Mouse (Mus musculus) hindbrain, embryonic 12.5 days (tissue): ENCODE measurements at regions not wholly inside any gene's neighbourhood (a gene's known extent, or its start where the extent isn't known, plus 50 kb on each side); places are given as distances from the start of the nearest gene placed in this dataset.

Source experiments
- ATAC-seq: fragments of 200-750 bp; cut with Nextera tagmentation; 2 replicates; pipeline ENCODE4 v1.8.0; 2017; ENCODE audit warnings: moderate TSS enrichment; ENCODE audit not compliant: low FRiP score
- H3K27ac ChIP-seq: fragments of 300-500 bp; sonication (generic); 2 replicates; pipeline ENCODE4 v1.5.1; 2016; ENCODE audit warnings: mild to moderate bottlenecking
- H3K27me3 ChIP-seq: fragments of 300-500 bp; sonication (generic); 2 replicates; pipeline ENCODE4 v1.6.1; 2016; ENCODE audit warnings: mild to moderate bottlenecking
- H3K36me3 ChIP-seq: fragments of 300-500 bp; sonication (generic); 2 replicates; pipeline ENCODE4 v1.6.1; 2016; ENCODE audit warnings: mild to moderate bottlenecking
- H3K4me1 ChIP-seq: fragments of 300-500 bp; sonication (generic); 2 replicates; pipeline ENCODE4 v1.6.1; 2016
- H3K4me2 ChIP-seq: fragments of 300-500 bp; sonication (generic); replicated peaks from 2 replicates; pipeline ENCODE4 v1.6.1; 2016; ENCODE audit warnings: mild to moderate bottlenecking
- H3K4me3 ChIP-seq: fragments of 300-500 bp; sonication (generic); 2 replicates; pipeline ENCODE4 v1.5.1; 2016; ENCODE audit warnings: mild to moderate bottlenecking
- H3K9ac ChIP-seq: fragments of 300-500 bp; sonication (generic); 2 replicates; pipeline ENCODE4 v1.6.1; 2016; ENCODE audit warnings: mild to moderate bottlenecking, moderate library complexity
- H3K9me3 ChIP-seq: fragments of 300-500 bp; sonication (generic); replicated peaks from 2 replicates; pipeline ENCODE4 v1.6.1; 2016; ENCODE audit warnings: mild to moderate bottlenecking
- WGBS: fragments of 180-500 bp; shearing (Covaris S2); methylation state at CpG from one replicate; pipeline ENCODE4 v1.1.7; 2016; 5-methylcytosine and 5-hydroxymethylcytosine counted together

DNA sequence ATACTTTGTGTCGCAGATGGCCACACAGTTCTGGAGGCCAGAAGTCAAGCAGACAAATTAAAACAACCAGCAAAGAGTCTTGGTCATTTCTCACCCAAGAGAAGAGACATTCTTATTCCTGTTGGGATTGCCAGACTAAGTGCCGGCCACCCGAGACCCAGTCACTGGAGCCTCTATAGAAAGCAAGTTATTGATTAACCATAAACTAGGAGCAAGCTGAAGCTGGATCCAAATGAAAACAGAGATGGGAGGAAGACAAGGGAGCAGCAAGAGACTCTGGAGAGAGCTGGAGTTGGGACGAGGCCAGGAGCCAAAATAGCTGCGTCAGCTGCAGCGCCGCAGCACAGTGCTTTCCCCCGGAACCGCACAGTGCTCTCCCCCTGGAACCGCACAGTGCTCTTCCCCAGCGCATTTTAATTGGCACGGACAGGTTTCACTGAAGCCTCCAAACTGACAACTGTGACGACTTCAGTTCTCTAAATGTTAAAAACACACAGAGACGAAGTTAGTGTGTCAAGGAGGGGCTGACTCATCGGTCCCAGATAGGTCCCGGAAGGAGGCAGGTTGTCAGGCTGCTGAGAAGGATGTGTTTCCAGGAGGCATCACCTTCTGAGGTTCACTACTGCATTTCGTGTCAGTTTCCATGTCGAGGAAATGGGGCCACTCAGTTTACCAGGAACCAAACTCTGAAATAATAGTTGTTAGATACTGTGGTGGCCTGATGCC lies 350.6 kb upstream of the Trpc7 start:
- Histone ChIP-seq H3K4me1 (peaks cover 4% of the 10 kb centered on the region), H3K4me3 (no peak overlapping the region), H3K27me3 (no peaks in the 10 kb centered on the region), H3K9ac (no peak overlapping the region), H3K36me3 (no peaks in the 10 kb centered on the region), H3K4me2 (no peak overlapping the region), H3K27ac (no peak overlapping the region), H3K9me3 (no peaks in the 10 kb centered on the region)
- no peak for ATAC-seq
- 62% methylated on average over 18 of the region's 18 CpGs for WGBS

GRCm38 (mm10) chr13:57236917-57237316 lies 341.1 kb upstream of the Trpc7 start:
- WGBS: 38% methylated on average over 4 of the region's 4 CpGs

GRCm38 (mm10) chr13:57236211-57236610 lies 340.4 kb upstream of the Trpc7 start:
- Histone ChIP-seq H3K9me3 (no peaks in the 10 kb centered on the region), H3K27me3 (no peaks in the 10 kb centered on the region), H3K36me3 (no peaks in the 10 kb centered on the region), H3K9ac (no peak overlapping the region), H3K27ac (no peak overlapping the region), H3K4me1 (peaks cover 5% of the 10 kb centered on the region; the same call in 1 of the 2 replicates), H3K4me3 (no peak overlapping the region), H3K4me2 (no peak overlapping the region)
- 81% methylated on average over 5 of the region's 5 CpGs for WGBS
- ATAC-seq: no peak

More at GRCm38 (mm10) chr13:57236917-57237316, 341.1 kb upstream of the Trpc7 start:
- Histone ChIP-seq H3K27ac (no peak overlapping the region), H3K4me1 (peaks cover 5% of the 10 kb centered on the region; the same call in 1 of the 2 replicates), H3K9ac (no peak overlapping the region), H3K4me2 (no peak overlapping the region), H3K9me3 (no peaks in the 10 kb centered on the region), H3K4me3 (no peak overlapping the region), H3K27me3 (no peaks in the 10 kb centered on the region), H3K36me3 (no peaks in the 10 kb centered on the region)
- ATAC-seq: no peak

DNA sequence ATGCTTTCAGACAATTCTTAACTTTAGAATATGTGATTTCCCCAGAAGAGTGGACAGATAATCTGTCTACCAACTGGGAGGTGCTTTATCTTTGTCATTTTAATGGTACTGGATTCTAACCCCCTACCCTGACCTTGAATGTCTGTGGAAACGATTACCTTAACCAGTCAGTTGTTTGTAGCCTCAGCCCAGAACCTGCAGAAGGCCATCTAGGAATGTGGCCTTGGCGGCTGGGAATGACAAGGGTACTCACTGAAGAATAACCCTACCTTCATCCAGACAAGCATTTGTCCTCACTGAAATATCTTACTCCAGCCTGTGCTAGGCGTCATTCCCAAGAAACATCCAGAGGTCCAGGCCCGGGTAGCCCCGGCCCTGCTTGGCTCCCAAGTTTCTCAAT lies 337.1 kb upstream of the Trpc7 start:
- Histone ChIP-seq H3K36me3 (no peaks in the 10 kb centered on the region), H3K27ac (no peak overlapping the region), H3K4me1 (peaks cover 7% of the 10 kb centered on the region; the same call in 1 of the 2 replicates), H3K9me3 (no peaks in the 10 kb centered on the region), H3K27me3 (no peaks in the 10 kb centered on the region), H3K9ac (no peak overlapping the region), H3K4me3 (no peak overlapping the region), H3K4me2 (no peak overlapping the region)
- no peak for ATAC-seq
- 90% methylated on average over 5 of the region's 5 CpGs for WGBS

DNA sequence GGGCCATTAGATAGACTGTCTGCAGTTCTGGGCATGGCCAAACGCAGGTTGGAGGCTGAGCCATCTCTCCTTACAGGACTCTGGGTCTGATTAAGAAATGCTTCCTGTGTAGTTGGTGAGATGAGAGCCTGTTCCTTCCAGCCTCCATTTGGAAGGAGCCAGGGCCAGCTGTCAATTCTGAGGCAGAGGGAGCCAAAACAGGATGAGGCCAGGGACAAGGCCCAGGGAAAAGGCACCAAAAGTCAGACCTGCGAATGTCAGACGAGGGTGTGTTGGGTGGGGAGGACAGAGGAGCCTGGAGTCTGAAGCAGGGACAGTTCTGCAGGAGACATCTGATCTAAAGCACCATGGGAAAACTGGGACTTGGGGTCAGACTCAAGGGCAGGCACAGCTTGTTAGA lies 335.9 kb upstream of the Trpc7 start:
- Histone ChIP-seq H3K9ac (no peak overlapping the region), H3K27me3 (no peaks in the 10 kb centered on the region), H3K4me2 (no peak overlapping the region), H3K4me1 (peaks cover 3% of the 10 kb centered on the region; the same call in 1 of the 2 replicates), H3K36me3 (no peaks in the 10 kb centered on the region), H3K4me3 (no peak overlapping the region), H3K27ac (no peak overlapping the region), H3K9me3 (no peaks in the 10 kb centered on the region)
- no peak for ATAC-seq
- 69% methylated on average over 3 of the region's 3 CpGs for WGBS

GRCm38 (mm10) chr13:57230253-57230652 lies 334.5 kb upstream of the Trpc7 start:
- 59% methylated on average over 4 of the region's 4 CpGs for WGBS
- ATAC-seq: no peak
- H3K4me3 ChIP-seq: no peak overlapping the region
- H3K9ac ChIP-seq: no peak overlapping the region
- H3K36me3 ChIP-seq: no peaks in the 10 kb centered on the region
- H3K4me2 ChIP-seq: no peak overlapping the region
- no peaks in the 10 kb centered on the region for H3K27me3 ChIP-seq
- H3K9me3 ChIP-seq: no peaks in the 10 kb centered on the region
- no peak overlapping the region for H3K27ac ChIP-seq
- 0 out of 2 replicates have a peak, but pooled peaks cover 3% of the 10 kb centered on the region for H3K4me1 ChIP-seq

- no peak for ATAC-seq
- Histone ChIP-seq H3K4me2 (no peak overlapping the region), H3K27ac (no peak overlapping the region), H3K4me1 (peaks cover 8% of the 10 kb centered on the region), H3K27me3 (no peaks in the 10 kb centered on the region), H3K9me3 (no peaks in the 10 kb centered on the region), H3K9ac (no peak overlapping the region), H3K36me3 (no peaks in the 10 kb centered on the region), H3K4me3 (no peak overlapping the region)
- WGBS: 65% methylated on average over 8 of the region's 8 CpGs
Observed at GRCm38 (mm10) chr13:57221092-57221491, 325.3 kb upstream of the Trpc7 start.

GRCm38 (mm10) chr13:57216161-57216560 lies 320.4 kb upstream of the Trpc7 start:
- no peak for ATAC-seq
- no peak overlapping the region for H3K4me3 ChIP-seq
- no peaks in the 10 kb centered on the region for H3K36me3 ChIP-seq
- no peak overlapping the region for H3K9ac ChIP-seq
- H3K27ac ChIP-seq: no peak overlapping the region
- H3K9me3 ChIP-seq: no peaks in the 10 kb centered on the region
- H3K4me1 ChIP-seq: peaks cover 13% of the 10 kb centered on the region
- no peak overlapping the region for H3K4me2 ChIP-seq
- 12% methylated on average over 7 of the region's 7 CpGs for WGBS
- 0 out of 2 replicates have a peak, but pooled peaks cover 3% of the 10 kb centered on the region for H3K27me3 ChIP-seq

DNA sequence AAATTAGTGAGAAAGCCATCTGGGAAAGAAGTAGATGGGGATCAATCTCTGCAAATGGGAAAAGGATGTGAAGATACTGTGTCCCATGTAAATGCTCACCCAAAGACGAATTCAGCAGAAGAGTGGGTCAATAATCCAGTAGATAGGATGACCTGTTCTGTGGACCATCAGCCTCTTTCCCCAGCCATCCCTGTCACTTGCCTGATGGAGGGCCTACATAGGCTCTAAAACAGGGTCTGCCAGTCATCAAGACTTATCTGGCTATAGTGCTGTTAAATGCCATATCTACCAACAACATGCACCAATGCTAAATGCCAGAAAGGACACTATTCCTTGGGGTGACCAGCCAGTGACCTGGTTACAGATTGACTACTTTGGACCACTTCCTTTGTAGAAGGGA lies 316.5 kb upstream of the Trpc7 start:
- ATAC-seq: no peak
- no peaks in the 10 kb centered on the region for H3K9me3 ChIP-seq

DNA sequence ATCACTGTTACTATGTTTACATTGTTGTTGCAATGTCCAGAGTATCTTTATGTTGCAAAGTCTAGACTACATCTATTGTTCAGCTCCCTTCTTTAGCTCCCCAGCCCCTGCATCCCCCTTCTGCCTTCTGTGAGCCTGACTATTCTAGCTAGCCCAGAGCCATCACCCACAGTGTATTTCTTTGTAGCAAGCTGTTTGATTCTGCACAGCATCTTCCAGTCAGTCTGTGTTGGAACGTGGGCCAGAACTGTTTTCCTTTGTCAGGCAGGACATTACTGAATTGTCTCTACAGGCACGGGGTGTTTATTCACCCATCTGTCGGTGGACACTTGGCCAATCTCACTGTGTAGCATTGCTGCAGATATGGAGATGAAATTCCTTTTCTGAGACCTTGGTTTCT lies 295.4 kb upstream of the Trpc7 start:
- H3K27ac ChIP-seq: no peak overlapping the region
- H3K4me3 ChIP-seq: no peak overlapping the region
- H3K9me3 ChIP-seq: no peaks in the 10 kb centered on the region
- H3K27me3 ChIP-seq: no peaks in the 10 kb centered on the region
- no peak overlapping the region for H3K4me2 ChIP-seq
- WGBS: 66% methylated on average over 3 of the region's 3 CpGs
- no peak for ATAC-seq
- H3K9ac ChIP-seq: no peak overlapping the region
- H3K4me1 ChIP-seq: peaks cover 4% of the 10 kb centered on the region; the same call in 1 of the 2 replicates
- no peaks in the 10 kb centered on the region for H3K36me3 ChIP-seq

More for the DNA sequence above, 316.5 kb upstream of the Trpc7 start:
- H3K4me2 ChIP-seq: no peak overlapping the region
- 76% methylated on average over 1 of the region's 1 CpGs for whole genome bisulfite sequencing
- H3K4me3 ChIP-seq: no peak overlapping the region
- H3K4me1 ChIP-seq: peaks cover 10% of the 10 kb centered on the region
- H3K36me3 ChIP-seq: no peaks in the 10 kb centered on the region
- H3K9ac ChIP-seq: no peak overlapping the region
- no peak overlapping the region for H3K27ac ChIP-seq
- 0 out of 2 replicates have a peak, but pooled peaks cover 3% of the 10 kb centered on the region for H3K27me3 ChIP-seq

DNA sequence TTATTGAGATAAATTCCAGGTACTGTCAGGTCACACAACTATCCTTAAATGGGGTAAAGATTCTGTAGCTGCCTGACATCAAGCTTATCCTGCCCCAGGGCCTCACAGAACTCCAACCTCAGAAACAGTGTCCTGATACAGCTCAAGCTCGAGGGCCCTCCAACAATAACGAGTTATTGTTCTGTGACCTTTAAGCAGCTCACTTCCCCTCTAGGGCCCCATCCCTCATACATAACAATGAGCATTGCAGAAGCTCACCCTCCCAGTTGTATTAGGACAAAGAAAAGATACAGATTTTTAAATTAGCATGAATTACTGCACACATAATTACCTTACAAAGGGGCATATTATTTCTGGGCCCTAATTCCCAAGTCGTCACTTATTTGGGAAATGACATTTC lies 293.5 kb upstream of the Trpc7 start:
- Histone ChIP-seq H3K9me3 (no peaks in the 10 kb centered on the region), H3K27ac (no peak overlapping the region), H3K4me2 (no peak overlapping the region), H3K9ac (no peak overlapping the region), H3K4me1 (peaks cover 4% of the 10 kb centered on the region; the same call in 1 of the 2 replicates), H3K36me3 (no peaks in the 10 kb centered on the region), H3K27me3 (no peaks in the 10 kb centered on the region), H3K4me3 (no peak overlapping the region)
- 17% methylated on average over 3 of the region's 3 CpGs for WGBS
- no peak for ATAC-seq

DNA sequence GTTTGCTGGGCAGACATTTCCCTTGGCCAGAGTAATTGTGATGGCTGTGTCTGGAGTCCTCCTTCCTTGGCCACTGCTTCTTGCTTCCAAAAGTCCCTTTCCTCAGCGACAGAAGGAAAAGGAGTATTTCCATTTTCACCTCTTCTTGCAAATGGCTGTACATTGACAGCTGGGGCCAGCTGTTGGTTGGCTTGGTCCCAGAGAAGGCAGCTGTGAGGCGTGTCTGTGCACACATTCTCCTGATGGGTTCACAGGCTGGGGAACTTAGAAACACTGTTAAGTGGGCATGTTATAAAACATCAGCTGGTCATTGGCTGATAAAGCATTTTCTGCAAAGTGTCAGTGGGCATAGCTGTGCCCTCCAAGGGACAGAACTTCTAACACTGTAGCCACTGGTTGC lies 290.4 kb upstream of the Trpc7 start:
- H3K9me3 ChIP-seq: no peaks in the 10 kb centered on the region
- H3K4me3 ChIP-seq: no peak overlapping the region
- H3K4me1 ChIP-seq: peaks cover 4% of the 10 kb centered on the region; the same call in 1 of the 2 replicates
- ATAC-seq: no peak
- no peaks in the 10 kb centered on the region for H3K36me3 ChIP-seq
- H3K4me2 ChIP-seq: no peak overlapping the region
- 88% methylated on average over 2 of the region's 2 CpGs for WGBS
- H3K27me3 ChIP-seq: 0 out of 2 replicates have a peak, but pooled peaks cover 3% of the 10 kb centered on the region
- no peak overlapping the region for H3K27ac ChIP-seq
- no peak overlapping the region for H3K9ac ChIP-seq

GRCm38 (mm10) chr13:57170180-57170579 lies 274.4 kb upstream of the Trpc7 start:
- H3K9me3 ChIP-seq: no peaks in the 10 kb centered on the region
- H3K27ac ChIP-seq: no peak overlapping the region
- no peak for ATAC-seq
- H3K4me1 ChIP-seq: no peaks in the 10 kb centered on the region
- no peak overlapping the region for H3K4me3 ChIP-seq
- H3K36me3 ChIP-seq: no peaks in the 10 kb centered on the region
- no peak overlapping the region for H3K9ac ChIP-seq
- no peaks in the 10 kb centered on the region for H3K27me3 ChIP-seq
- H3K4me2 ChIP-seq: no peak overlapping the region
- WGBS: 62% methylated on average over 3 of the region's 3 CpGs
